Mouse (Mus musculus) midbrain, embryonic 12.5 days (tissue): ENCODE results near the gene Jmy. TPM values are rescaled to one million over a fixed set of nuclear protein-coding genes. Genes with fewer than 3 reads are reported as not detected.

Experiments used
- ATAC-seq: fragments of 200-750 bp; cut with Nextera tagmentation; 2 replicates; pipeline ENCODE4 v1.8.0; 2017; ENCODE audit warnings: low read depth, moderate TSS enrichment, moderate library complexity; ENCODE audit not compliant: low FRiP score
- H3K27ac ChIP-seq: fragments of 300-500 bp; sonication (generic); replicated peaks from 2 replicates; pipeline ENCODE4 v1.5.1; 2016; ENCODE audit warnings: mild to moderate bottlenecking
- H3K27me3 ChIP-seq: fragments of 300-500 bp; sonication (generic); 2 replicates; pipeline ENCODE4 v1.6.1; 2016; ENCODE audit warnings: mild to moderate bottlenecking
- H3K36me3 ChIP-seq: fragments of 300-500 bp; sonication (generic); 2 replicates; pipeline ENCODE4 v1.6.1; 2016
- H3K4me1 ChIP-seq: fragments of 300-500 bp; sonication (generic); 2 replicates; pipeline ENCODE4 v1.6.1; 2016
- H3K4me2 ChIP-seq: fragments of 300-500 bp; sonication (generic); replicated peaks from 2 replicates; pipeline ENCODE4 v1.6.1; 2016; ENCODE audit warnings: mild to moderate bottlenecking, moderate library complexity
- H3K4me3 ChIP-seq: fragments of 300-500 bp; sonication (generic); 2 replicates; pipeline ENCODE4 v1.5.1; 2016; ENCODE audit warnings: mild to moderate bottlenecking
- H3K9ac ChIP-seq: fragments of 300-500 bp; sonication (generic); replicated peaks from 2 replicates; pipeline ENCODE4 v1.6.1; 2016; ENCODE audit warnings: mild to moderate bottlenecking, moderate library complexity
- H3K9me3 ChIP-seq: fragments of 300-500 bp; sonication (generic); 2 replicates; pipeline ENCODE4 v1.6.1; 2016; ENCODE audit warnings: mild to moderate bottlenecking
- WGBS: fragments of 180-500 bp; shearing (Covaris S2); methylation state at CpG from one replicate; pipeline ENCODE4 v1.1.7; 2016; 5-methylcytosine and 5-hydroxymethylcytosine counted together
- polyA plus RNA-seq: library from polyadenylated mRNA; unstranded; fragments of >200 nt; fragmentation: Nextera tagmentation; extraction: Ambion mirVana; gene quantifications from 2 replicates; pipeline ENCODE4 v1.2.1, GENCODE M21; 2016

Jmy gene
- polyA plus RNA-seq, 1 experiment from 2014 or later, result 8.9 TPM

DNA sequence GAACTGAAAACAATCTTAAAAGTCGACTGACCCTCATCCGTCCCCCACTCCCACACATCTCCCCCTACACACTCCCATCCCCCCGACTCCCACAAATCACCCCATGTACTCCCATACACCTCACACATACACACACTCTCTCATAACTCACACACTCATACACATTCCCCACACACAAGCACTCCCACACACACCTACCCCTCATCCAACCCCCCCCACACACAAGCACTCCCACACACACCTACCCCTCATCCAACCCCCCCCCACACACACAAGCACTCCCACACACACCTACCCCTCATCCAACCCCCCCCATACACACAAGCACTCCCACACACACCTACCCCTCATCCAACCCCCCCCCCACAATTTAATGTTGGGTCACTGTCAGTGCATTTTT lies 59.4 kb downstream of the Jmy start:
- Histone ChIP-seq H3K9ac (no peak overlapping the region), H3K27ac (no peak overlapping the region), H3K4me3 (no peak overlapping the region), H3K27me3 (no peaks in the 10 kb centered on the region), H3K36me3 (peaks cover 47% of the 10 kb centered on the region), H3K4me2 (no peak overlapping the region), H3K9me3 (no peaks in the 10 kb centered on the region), H3K4me1 (no peaks in the 10 kb centered on the region)
- peak; percentile 60; the same call in 1 of the 2 replicates for ATAC-seq
- 83% methylated on average over 3 of the region's 3 CpGs for WGBS

DNA sequence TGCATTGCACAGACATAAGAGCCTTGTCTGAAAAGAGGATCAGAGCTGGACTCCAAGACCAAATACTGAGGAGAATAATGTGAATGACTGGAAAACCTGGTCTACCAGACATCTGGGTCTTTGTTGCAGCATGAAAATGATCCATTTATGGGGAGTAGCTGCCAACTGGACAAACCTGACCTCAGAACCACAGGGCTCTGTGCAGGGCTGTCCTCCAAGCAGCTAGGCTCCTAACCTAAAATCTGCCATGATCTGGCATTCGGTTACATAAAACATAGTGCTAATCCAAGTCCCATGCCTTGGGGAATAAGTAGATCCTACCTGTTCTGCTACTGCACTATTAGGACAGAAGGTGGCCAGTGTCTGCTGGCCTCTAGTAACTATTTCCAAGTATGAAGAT lies 70.4 kb downstream of the Jmy start:
- 94% methylated on average over 1 of the region's 1 CpGs for WGBS

DNA sequence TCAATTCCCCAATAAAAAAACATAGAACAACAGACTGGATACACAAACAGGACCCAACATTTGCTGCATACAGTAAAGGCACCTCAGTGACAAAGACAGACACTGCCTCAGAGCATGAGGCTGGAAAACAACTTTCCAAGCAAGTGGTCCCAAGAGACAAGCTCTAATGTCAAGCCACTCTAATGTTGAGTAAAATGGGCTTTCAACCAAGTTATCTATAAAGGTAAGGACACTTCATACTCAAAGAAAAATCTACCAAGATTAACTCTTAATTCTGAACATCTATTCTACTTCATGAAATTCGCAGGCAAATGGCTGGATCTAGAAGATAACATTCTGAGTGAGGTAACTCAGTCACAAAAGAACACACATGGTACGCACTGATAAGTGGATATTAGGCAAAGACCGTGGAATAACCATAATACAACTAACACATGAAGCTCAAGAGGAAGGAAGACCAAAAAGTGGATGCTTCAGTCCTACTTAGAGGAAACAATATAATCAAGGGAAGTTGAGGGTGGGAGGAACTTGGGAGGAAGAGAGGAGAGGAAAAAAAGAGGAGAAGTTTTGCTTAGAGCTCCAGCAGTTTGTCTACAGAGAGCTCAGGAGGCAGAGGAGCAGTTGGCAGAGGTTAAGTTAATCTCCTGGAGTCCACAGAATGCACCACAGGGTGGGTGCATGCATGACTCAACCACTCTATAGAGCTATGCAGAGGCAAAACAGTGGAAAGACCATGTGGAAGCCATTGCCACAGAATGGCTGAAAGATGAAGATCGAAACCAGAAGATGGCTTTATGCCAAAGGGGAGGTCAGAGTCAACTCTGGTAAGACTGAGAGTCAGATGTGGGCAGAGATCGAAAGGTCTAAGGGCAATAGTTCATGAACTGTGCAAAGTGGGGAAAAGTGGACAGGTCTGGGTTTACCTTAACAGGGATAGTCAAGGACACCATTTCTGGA lies 71.4 kb downstream of the Jmy start:
- no peak for ATAC-seq
- Histone ChIP-seq H3K4me2 (no peak overlapping the region), H3K9me3 (no peaks in the 10 kb centered on the region), H3K27me3 (no peaks in the 10 kb centered on the region), H3K9ac (no peak overlapping the region), H3K4me3 (no peak overlapping the region), H3K36me3 (0 out of 2 replicates have a peak, but pooled peaks cover 7% of the 10 kb centered on the region), H3K27ac (no peak overlapping the region), H3K4me1 (no peaks in the 10 kb centered on the region)
- WGBS, result 88% methylated on average over 5 of the region's 5 CpGs

More for the DNA sequence above, 70.4 kb downstream of the Jmy start:
- ATAC-seq, result no peak
- H3K27me3 ChIP-seq, result no peaks in the 10 kb centered on the region
- no peak overlapping the region for H3K9ac ChIP-seq
- no peaks in the 10 kb centered on the region for H3K9me3 ChIP-seq
- H3K4me2 ChIP-seq, result no peak overlapping the region
- H3K27ac ChIP-seq, result no peak overlapping the region
- 0 out of 2 replicates have a peak, but pooled peaks cover 8% of the 10 kb centered on the region for H3K36me3 ChIP-seq
- H3K4me1 ChIP-seq, result no peaks in the 10 kb centered on the region
- no peak overlapping the region for H3K4me3 ChIP-seq

DNA sequence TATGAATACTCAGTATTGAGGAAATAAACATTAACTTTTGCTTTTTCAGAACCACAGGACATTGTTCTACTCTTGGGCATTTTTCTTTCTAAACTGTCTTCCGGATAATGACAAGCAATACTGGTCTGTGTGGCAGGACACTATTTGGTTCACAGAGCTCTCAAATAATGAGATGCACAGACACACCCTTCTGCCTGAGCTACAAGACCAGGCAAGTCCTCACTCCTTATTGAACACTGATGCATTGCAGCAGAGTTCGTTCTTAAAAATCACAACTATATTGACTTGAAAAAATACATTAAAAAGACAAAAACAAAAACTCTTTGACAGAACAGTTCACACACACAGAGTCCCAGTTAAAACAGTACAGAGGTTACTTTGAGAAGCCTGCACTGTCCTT lies 76.4 kb downstream of the Jmy start:
- no peak for ATAC-seq
- no peak overlapping the region for H3K4me2 ChIP-seq

DNA sequence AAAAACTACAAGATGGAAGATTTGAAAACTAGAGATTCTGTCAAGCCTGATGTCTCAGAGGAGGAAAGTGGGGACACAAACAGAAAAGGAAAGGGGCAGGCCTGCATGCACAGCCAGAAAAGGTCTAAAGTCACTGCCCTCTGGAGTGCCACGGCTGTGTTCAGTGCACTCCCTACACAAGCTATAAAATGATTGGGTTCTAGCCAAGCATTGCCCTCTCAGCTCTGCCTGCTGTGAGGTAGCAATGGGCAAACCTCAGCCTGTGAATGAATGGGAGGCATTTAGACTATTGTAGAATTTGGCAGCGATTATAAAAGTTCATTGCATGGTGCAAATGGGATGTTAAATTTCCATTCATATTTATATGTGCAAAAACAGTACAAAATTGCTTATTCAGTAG lies 79.8 kb downstream of the Jmy start:
- no peak overlapping the region for H3K9ac ChIP-seq
- no peak overlapping the region for H3K27ac ChIP-seq
- no peaks in the 10 kb centered on the region for H3K9me3 ChIP-seq
- no peak for ATAC-seq
- H3K27me3 ChIP-seq, result no peaks in the 10 kb centered on the region
- H3K36me3 ChIP-seq, result no peaks in the 10 kb centered on the region
- H3K4me3 ChIP-seq, result no peak overlapping the region
- H3K4me1 ChIP-seq, result no peaks in the 10 kb centered on the region
- no peak overlapping the region for H3K4me2 ChIP-seq
- WGBS, result 80% methylated on average over 2 of the region's 2 CpGs

More for the DNA sequence above, 76.4 kb downstream of the Jmy start:
- WGBS, result 83% methylated on average over 2 of the region's 2 CpGs
- Histone ChIP-seq H3K4me3 (no peak overlapping the region), H3K36me3 (no peaks in the 10 kb centered on the region), H3K27me3 (no peaks in the 10 kb centered on the region), H3K4me1 (no peaks in the 10 kb centered on the region), H3K9ac (no peak overlapping the region), H3K9me3 (no peaks in the 10 kb centered on the region), H3K27ac (no peak overlapping the region)

GRCm38 (mm10) chr13:93418292-93418691 lies 81.3 kb downstream of the Jmy start:
- Histone ChIP-seq H3K9ac (no peak overlapping the region), H3K4me3 (no peak overlapping the region), H3K36me3 (no peaks in the 10 kb centered on the region), H3K27me3 (no peaks in the 10 kb centered on the region), H3K9me3 (no peaks in the 10 kb centered on the region), H3K4me2 (no peak overlapping the region), H3K27ac (no peak overlapping the region), H3K4me1 (no peaks in the 10 kb centered on the region)
- ATAC-seq, result no peak
- WGBS, result 85% methylated on average over 2 of the region's 2 CpGs

DNA sequence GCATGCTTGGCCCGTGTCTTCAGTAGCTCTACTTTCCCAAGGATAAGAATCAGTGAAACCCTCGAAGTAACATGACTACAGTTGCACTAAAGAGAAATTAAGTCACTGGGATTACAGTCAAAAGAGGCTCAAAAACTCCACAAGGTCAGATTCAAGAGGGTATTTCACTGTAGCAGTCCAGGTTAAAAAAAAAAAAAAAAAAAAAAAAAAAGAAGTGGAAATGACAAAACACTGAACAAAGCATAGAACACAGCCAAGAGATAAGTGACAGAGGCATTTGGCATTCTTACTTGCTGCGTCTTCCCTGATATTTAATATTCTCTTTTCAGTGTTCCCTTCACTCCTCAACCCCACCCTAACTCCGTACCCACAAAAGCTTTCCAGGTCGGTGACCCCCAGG lies 84.6 kb downstream of the Jmy start:
- no peaks in the 10 kb centered on the region for H3K9me3 ChIP-seq
- no peaks in the 10 kb centered on the region for H3K36me3 ChIP-seq
- H3K27me3 ChIP-seq, result no peaks in the 10 kb centered on the region
- ATAC-seq, result no peak
- no peaks in the 10 kb centered on the region for H3K4me1 ChIP-seq
- H3K4me3 ChIP-seq, result no peak overlapping the region
- H3K27ac ChIP-seq, result no peak overlapping the region
- H3K9ac ChIP-seq, result no peak overlapping the region
- 94% methylated on average over 5 of the region's 5 CpGs for WGBS
- no peak overlapping the region for H3K4me2 ChIP-seq

DNA sequence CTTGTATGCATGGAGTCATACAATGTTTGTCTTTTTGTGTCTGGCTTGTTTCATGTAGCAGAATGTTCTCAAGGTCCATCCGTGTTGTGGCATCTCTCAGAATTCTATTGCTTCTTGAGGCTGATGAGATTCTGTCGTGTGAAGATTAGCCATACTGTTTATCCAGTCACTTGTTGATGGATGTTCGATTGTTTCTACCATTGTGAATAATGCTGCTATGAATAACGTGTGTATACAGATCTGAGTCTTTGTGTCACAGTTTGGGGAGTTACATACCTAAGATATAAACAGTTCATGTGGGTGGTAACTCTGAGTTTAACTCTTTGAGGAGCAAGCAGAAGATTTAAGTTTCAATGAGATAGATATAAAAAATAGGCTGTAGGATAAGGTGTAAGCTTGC lies 89.3 kb downstream of the Jmy start:
- H3K4me3 ChIP-seq, result no peak overlapping the region
- no peak overlapping the region for H3K27ac ChIP-seq
- no peaks in the 10 kb centered on the region for H3K9me3 ChIP-seq
- 87% methylated on average over 4 of the region's 4 CpGs for WGBS
- ATAC-seq, result no peak
- no peaks in the 10 kb centered on the region for H3K4me1 ChIP-seq
- H3K36me3 ChIP-seq, result peaks cover 5% of the 10 kb centered on the region
- no peak overlapping the region for H3K4me2 ChIP-seq
- H3K27me3 ChIP-seq, result no peaks in the 10 kb centered on the region
- no peak overlapping the region for H3K9ac ChIP-seq

- peaks cover 5% of the 10 kb centered on the region for H3K36me3 ChIP-seq
- H3K4me3 ChIP-seq, result no peak overlapping the region
- H3K27me3 ChIP-seq, result no peaks in the 10 kb centered on the region
- 89% methylated on average over 5 of the region's 5 CpGs for WGBS
- H3K9me3 ChIP-seq, result no peaks in the 10 kb centered on the region
- no peak overlapping the region for H3K27ac ChIP-seq
- H3K4me1 ChIP-seq, result no peaks in the 10 kb centered on the region
- no peak overlapping the region for H3K9ac ChIP-seq
- H3K4me2 ChIP-seq, result no peak overlapping the region
- no peak for ATAC-seq
Measured at GRCm38 (mm10) chr13:93406855-93407254, 92.8 kb downstream of the Jmy start.

- Histone ChIP-seq H3K27me3 (no peaks in the 10 kb centered on the region), H3K9me3 (no peaks in the 10 kb centered on the region), H3K9ac (no peak overlapping the region), H3K4me3 (no peak overlapping the region), H3K4me2 (no peak overlapping the region), H3K36me3 (peaks cover 12% of the 10 kb centered on the region), H3K4me1 (no peaks in the 10 kb centered on the region), H3K27ac (no peak overlapping the region)
- no peak for ATAC-seq
- 93% methylated on average over 7 of the region's 7 CpGs for WGBS
Measured at GRCm38 (mm10) chr13:93401947-93402346, 97.7 kb downstream of the Jmy start.

GRCm38 (mm10) chr13:93399710-93400216 lies 99.8 kb downstream of the Jmy start:
- Histone ChIP-seq H3K9me3 (no peaks in the 10 kb centered on the region), H3K9ac (no peak overlapping the region), H3K4me2 (no peak overlapping the region), H3K27me3 (no peaks in the 10 kb centered on the region), H3K4me3 (no peak overlapping the region), H3K4me1 (no peaks in the 10 kb centered on the region), H3K36me3 (peaks cover 14% of the 10 kb centered on the region), H3K27ac (no peak overlapping the region)
- 92% methylated on average over 5 of the region's 5 CpGs for WGBS
- no peak for ATAC-seq

DNA sequence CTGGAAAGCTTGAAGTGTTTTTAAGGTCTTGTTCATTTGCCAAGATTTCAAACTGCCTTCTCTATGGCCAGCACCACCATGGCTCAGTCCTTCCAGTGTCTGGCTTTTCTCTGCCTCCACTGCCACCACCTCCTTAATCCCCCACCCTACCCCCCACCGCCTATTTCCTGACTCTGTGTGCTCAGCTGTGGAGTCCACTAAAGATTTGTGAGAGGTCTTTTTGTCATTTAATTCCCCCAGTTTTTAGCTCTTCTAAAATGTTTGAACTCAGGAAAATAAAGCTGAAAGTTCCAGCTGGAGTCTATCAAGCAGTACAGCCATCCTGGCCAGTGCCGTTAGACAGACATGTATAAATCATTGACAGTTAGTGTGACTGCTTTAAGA lies 110.4 kb downstream of the Jmy start:
- no peak for ATAC-seq
- WGBS, result 38% methylated on average over 2 of the region's 2 CpGs

More for the DNA sequence above, 110.4 kb downstream of the Jmy start:
- H3K9me3 ChIP-seq, result no peaks in the 10 kb centered on the region
- peaks cover 13% of the 10 kb centered on the region; the same call in 1 of the 2 replicates for H3K36me3 ChIP-seq
- H3K27ac ChIP-seq, result no peak overlapping the region
- H3K4me3 ChIP-seq, result no peak overlapping the region
- no peaks in the 10 kb centered on the region for H3K4me1 ChIP-seq
- H3K27me3 ChIP-seq, result no peaks in the 10 kb centered on the region
- H3K9ac ChIP-seq, result no peak overlapping the region
- H3K4me2 ChIP-seq, result no peak overlapping the region
